Mouse (Mus musculus): ENCODE measurements around the gene Ms4a4c. TPM values are rescaled to one million over a fixed set of nuclear protein-coding genes. Genes with fewer than 3 reads are reported as not detected.
"Not testable (repeated sequence)": the region's sequence is repeated elsewhere in the genome, so short reads cannot be mapped to it uniquely, and the experiment has no call there.

Ms4a4c gene
- polyA plus RNA-seq, 1 experiment from 2014 or later = not detected

DNA sequence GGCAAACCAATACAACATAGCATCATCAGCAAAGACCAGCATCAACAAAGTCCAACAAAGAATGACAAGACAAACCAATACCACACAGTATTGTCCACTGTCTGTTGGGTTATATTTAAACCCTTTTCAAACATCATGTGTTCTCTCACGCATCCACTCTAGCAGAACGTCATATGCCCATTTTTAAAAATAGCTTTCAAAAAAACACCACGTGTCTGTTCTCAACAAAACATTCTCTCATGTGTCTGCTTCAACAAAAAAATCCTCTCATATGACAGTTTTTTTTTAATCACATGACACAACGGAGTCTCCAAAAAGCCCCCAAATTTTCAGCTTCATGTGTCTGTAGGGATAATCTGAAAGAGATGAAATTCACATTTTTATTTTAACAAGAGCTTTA is 16.9 kb upstream of the Ms4a4c start:
- H3K36me3 ChIP-seq (ENCODE audit: control insufficient read depth, insufficient read depth, low read length) = no peaks in the 10 kb centered on the region
- H3K9me3 ChIP-seq (ENCODE audit: control insufficient read depth, low read length) = no peaks in the 10 kb centered on the region
- no peaks in the 10 kb centered on the region for H3K27me3 ChIP-seq (ENCODE audit: control insufficient read depth, insufficient read depth, low read length)
- 82% methylated on average over 4 of the region's 4 CpGs for WGBS
- no peak overlapping the region for H3K4me3 ChIP-seq (ENCODE audit: low read depth, low read length)
- H3K27ac ChIP-seq (ENCODE audit: low read depth, low read length) = no peak overlapping the region
- no peak for DNase-seq (ENCODE audit: low spot score)
- no peak for ATAC-seq (ENCODE audit: low FRiP score)
- H3K9ac ChIP-seq (ENCODE audit: low read depth, low read length) = no peak overlapping the region
- H3K4me2 ChIP-seq (replicated peaks; ENCODE audit: low read depth, low read length) = no peak overlapping the region
- no peaks in the 10 kb centered on the region for H3K4me1 ChIP-seq (replicated peaks; ENCODE audit: control insufficient read depth, insufficient read depth, low read length)

DNA sequence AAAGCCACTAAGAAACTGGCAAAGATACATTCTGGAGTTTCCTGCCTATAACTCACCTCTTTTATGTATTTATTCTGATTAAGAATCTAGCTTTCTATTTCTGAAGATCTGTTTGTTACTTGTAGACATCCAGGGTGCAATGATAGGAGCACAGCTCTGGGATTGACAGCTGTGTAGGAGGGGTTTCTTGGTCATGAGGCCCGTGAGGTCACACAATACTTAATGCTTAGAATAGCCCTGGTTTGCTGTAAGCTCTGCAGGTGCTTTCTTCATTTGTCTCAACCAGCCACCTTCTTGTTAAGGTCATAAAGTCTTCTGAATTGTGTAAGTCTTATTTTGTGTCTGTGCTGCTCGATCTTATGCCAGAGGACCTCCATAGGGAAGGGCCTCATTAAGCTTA is 15.6 kb upstream of the Ms4a4c start:
- Histone ChIP-seq H3K4me1 (replicated peaks; ENCODE audit: control insufficient read depth, insufficient read depth, low read length) (no peaks in the 10 kb centered on the region), H3K36me3 (ENCODE audit: control insufficient read depth, insufficient read depth, low read length) (no peaks in the 10 kb centered on the region), H3K4me2 (replicated peaks; ENCODE audit: low read depth, low read length) (no peak overlapping the region), H3K27me3 (ENCODE audit: control insufficient read depth, insufficient read depth, low read length) (no peaks in the 10 kb centered on the region), H3K4me3 (ENCODE audit: low read depth, low read length) (no peak overlapping the region), H3K9ac (ENCODE audit: low read depth, low read length) (no peak overlapping the region), H3K27ac (ENCODE audit: low read depth, low read length) (no peak overlapping the region), H3K9me3 (ENCODE audit: control insufficient read depth, low read length) (no peaks in the 10 kb centered on the region)
- ATAC-seq (ENCODE audit: low FRiP score) = no peak
- WGBS = 78% methylated on average over 2 of the region's 2 CpGs
- DNase-seq (ENCODE audit: low spot score) = no peak

DNA sequence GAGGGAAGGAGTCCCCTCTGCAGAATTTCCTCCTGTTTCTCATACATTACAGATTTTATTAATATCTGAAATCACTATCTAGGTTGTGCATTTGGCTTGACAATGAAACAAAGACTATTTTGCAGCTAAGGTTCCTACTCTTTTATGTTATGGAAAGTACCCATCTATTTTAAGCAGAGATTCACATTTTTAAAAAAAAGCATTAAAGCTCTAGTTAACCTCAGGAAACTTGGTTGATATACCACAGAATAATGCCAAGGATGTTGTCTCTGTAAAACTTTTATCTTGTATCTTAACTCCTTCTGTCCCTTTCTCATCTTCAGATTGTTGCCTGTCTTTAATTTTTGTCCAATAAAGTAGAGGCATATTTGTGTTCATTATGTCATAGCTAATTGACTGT is 8.8 kb upstream of the Ms4a4c start:
- ATAC-seq (ENCODE audit: low FRiP score) (no peak), DNase-seq (ENCODE audit: low spot score) (no peak)
- no peak overlapping the region for H3K4me3 ChIP-seq (ENCODE audit: low read depth, low read length)
- no peaks in the 10 kb centered on the region for H3K4me1 ChIP-seq (replicated peaks; ENCODE audit: control insufficient read depth, insufficient read depth, low read length)
- no peaks in the 10 kb centered on the region for H3K36me3 ChIP-seq (ENCODE audit: control insufficient read depth, insufficient read depth, low read length)
- no peaks in the 10 kb centered on the region for H3K27me3 ChIP-seq (ENCODE audit: control insufficient read depth, insufficient read depth, low read length)
- no peak overlapping the region for H3K27ac ChIP-seq (ENCODE audit: low read depth, low read length)
- no peak overlapping the region for H3K4me2 ChIP-seq (replicated peaks; ENCODE audit: low read depth, low read length)
- no peaks in the 10 kb centered on the region for H3K9me3 ChIP-seq (ENCODE audit: control insufficient read depth, low read length)
- no peak overlapping the region for H3K9ac ChIP-seq (ENCODE audit: low read depth, low read length)

DNA sequence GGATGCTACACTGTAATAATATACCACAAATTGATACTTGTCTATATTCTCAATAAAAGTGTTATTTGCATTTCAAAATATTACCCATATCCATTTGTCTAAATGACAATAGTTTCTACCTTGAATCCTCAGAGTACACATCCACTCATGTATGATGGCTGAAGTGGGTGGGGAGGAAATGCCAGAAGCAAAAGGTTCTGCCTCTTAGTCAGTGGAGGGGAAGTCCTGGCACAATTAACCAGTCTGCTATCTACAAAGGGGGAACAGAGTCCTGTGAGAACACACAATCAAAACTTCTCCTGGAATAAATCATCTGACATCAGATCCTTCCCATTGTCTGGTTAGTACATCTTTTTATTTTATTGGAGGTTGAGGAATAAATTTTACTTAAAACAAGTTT is 2.9 kb downstream of the Ms4a4c start:
- DNase-seq (ENCODE audit: low spot score) = no peak
- Histone ChIP-seq H3K4me2 (replicated peaks; ENCODE audit: low read depth, low read length) (no peak overlapping the region), H3K4me3 (ENCODE audit: low read depth, low read length) (no peak overlapping the region), H3K27ac (ENCODE audit: low read depth, low read length) (no peak overlapping the region), H3K4me1 (replicated peaks; ENCODE audit: control insufficient read depth, insufficient read depth, low read length) (no peaks in the 10 kb centered on the region), H3K9ac (ENCODE audit: low read depth, low read length) (no peak overlapping the region), H3K27me3 (ENCODE audit: control insufficient read depth, insufficient read depth, low read length) (no peaks in the 10 kb centered on the region), H3K9me3 (ENCODE audit: control insufficient read depth, low read length) (no peaks in the 10 kb centered on the region), H3K36me3 (ENCODE audit: control insufficient read depth, insufficient read depth, low read length) (no peaks in the 10 kb centered on the region)
- no peak for ATAC-seq (ENCODE audit: low FRiP score)

DNA sequence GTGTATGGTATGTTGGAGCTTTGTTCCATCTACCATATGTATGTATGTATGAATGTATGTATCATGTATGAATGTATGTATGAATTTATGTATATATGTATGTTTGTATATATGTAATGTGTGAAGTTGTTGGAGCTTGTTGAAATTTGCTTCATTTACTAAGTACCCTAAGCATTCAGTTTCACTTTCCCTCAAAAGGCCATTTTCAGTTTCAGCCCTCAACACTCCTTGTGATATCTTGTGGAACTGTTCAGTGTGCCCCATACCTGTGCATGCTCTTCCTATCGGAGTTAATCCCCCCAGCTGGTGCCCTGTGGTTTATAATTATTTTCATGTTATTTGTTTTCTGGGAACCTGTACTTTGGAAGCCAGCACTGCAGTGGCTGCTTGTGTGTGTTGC is 4.0 kb downstream of the Ms4a4c start:
- H3K9me3 ChIP-seq (ENCODE audit: control insufficient read depth, low read length) = no peaks in the 10 kb centered on the region
- H3K27me3 ChIP-seq (ENCODE audit: control insufficient read depth, insufficient read depth, low read length) = no peaks in the 10 kb centered on the region
- 85% methylated on average over 1 of the region's 1 CpGs for WGBS
- H3K27ac ChIP-seq (ENCODE audit: low read depth, low read length) = no peak overlapping the region
- no peak overlapping the region for H3K4me3 ChIP-seq (ENCODE audit: low read depth, low read length)
- no peaks in the 10 kb centered on the region for H3K4me1 ChIP-seq (replicated peaks; ENCODE audit: control insufficient read depth, insufficient read depth, low read length)
- H3K36me3 ChIP-seq (ENCODE audit: control insufficient read depth, insufficient read depth, low read length) = no peaks in the 10 kb centered on the region
- no peak for ATAC-seq (ENCODE audit: low FRiP score)
- no peak for DNase-seq (ENCODE audit: low spot score)
- H3K4me2 ChIP-seq (replicated peaks; ENCODE audit: low read depth, low read length) = no peak overlapping the region
- H3K9ac ChIP-seq (ENCODE audit: low read depth, low read length) = no peak overlapping the region

DNA sequence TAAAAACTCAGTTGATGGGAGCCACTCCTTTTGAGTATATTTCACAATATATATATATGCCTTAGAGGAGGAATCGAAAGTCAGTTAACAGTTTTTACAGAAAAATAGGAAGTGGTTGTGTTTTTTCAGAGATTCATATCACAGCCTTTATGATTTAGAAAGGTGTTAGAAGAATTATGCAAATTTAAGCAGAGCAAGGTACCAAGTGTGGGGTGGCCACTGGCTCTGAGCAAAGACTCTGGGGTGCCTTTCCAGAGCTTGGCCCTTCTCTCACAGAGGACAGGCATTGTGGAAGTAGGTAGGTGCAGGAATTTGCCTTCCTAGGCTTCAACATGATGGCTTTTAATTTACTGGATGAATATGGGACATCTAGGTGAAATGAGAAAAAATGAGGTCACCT is 7.1 kb downstream of the Ms4a4c start:
- ATAC-seq (ENCODE audit: low FRiP score) (no peak), DNase-seq (ENCODE audit: low spot score) (no peak)
- no peak overlapping the region for H3K9ac ChIP-seq (ENCODE audit: low read depth, low read length)
- H3K4me1 ChIP-seq (replicated peaks; ENCODE audit: control insufficient read depth, insufficient read depth, low read length) = no peaks in the 10 kb centered on the region
- no peak overlapping the region for H3K27ac ChIP-seq (ENCODE audit: low read depth, low read length)
- no peak overlapping the region for H3K4me2 ChIP-seq (replicated peaks; ENCODE audit: low read depth, low read length)
- no peaks in the 10 kb centered on the region for H3K27me3 ChIP-seq (ENCODE audit: control insufficient read depth, insufficient read depth, low read length)
- no peaks in the 10 kb centered on the region for H3K36me3 ChIP-seq (ENCODE audit: control insufficient read depth, insufficient read depth, low read length)
- WGBS = 82% methylated on average over 1 of the region's 1 CpGs
- no peak overlapping the region for H3K4me3 ChIP-seq (ENCODE audit: low read depth, low read length)
- H3K9me3 ChIP-seq (ENCODE audit: control insufficient read depth, low read length) = no peaks in the 10 kb centered on the region

DNA sequence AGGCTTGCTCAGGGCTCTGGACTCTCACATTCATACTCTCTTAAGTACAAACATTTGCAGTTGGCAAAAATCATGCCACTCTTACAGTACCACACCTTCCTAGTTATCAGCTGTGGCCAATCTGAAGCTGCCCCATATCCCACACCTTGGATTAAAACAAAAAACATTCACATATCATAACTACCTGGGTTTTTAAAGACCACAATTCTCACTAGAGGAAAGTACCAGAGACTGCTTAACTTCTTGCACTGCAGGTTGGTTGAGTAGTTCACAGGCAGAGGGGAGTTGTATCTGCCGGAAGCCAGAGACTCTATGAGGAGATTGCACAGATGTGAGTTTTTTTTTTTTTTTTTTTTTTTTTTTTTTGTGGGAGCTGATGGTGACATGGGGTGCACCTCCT is 9.5 kb downstream of the Ms4a4c start:
- no peak overlapping the region for H3K27ac ChIP-seq (ENCODE audit: low read depth, low read length)
- no peak for ATAC-seq (ENCODE audit: low FRiP score)
- H3K36me3 ChIP-seq (ENCODE audit: control insufficient read depth, insufficient read depth, low read length) = no peaks in the 10 kb centered on the region
- H3K27me3 ChIP-seq (ENCODE audit: control insufficient read depth, insufficient read depth, low read length) = no peaks in the 10 kb centered on the region
- H3K4me2 ChIP-seq (replicated peaks; ENCODE audit: low read depth, low read length) = no peak overlapping the region
- no peak overlapping the region for H3K9ac ChIP-seq (ENCODE audit: low read depth, low read length)
- no peak overlapping the region for H3K4me3 ChIP-seq (ENCODE audit: low read depth, low read length)
- DNase-seq (ENCODE audit: low spot score) = no peak
- 88% methylated on average over 1 of the region's 1 CpGs for WGBS
- H3K9me3 ChIP-seq (ENCODE audit: control insufficient read depth, low read length) = no peaks in the 10 kb centered on the region
- no peaks in the 10 kb centered on the region for H3K4me1 ChIP-seq (replicated peaks; ENCODE audit: control insufficient read depth, insufficient read depth, low read length)

DNA sequence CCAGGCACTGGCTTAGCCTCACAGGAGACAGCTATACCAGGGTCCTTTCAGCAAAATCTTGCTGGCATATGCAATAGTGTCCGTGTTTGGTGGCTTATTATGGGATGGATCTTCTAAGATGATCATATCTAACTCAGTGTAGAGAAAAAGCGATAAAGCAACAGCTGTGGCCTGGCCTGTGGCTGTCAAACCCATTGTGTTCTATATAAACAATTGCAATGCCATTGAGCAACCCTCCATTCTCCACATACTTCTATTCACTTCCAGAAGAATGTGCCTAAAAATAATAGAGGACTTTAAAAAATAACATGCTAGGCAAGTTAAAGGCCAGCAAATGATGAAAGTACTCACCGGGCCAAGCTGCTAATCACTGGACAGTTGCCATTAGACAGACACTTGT is 11.0 kb downstream of the Ms4a4c start:
- WGBS = 80% methylated on average over 3 of the region's 3 CpGs
- no peaks in the 10 kb centered on the region for H3K27me3 ChIP-seq (ENCODE audit: control insufficient read depth, insufficient read depth, low read length)
- ATAC-seq (ENCODE audit: low FRiP score) (no peak), DNase-seq (ENCODE audit: low spot score) (no peak)
- no peaks in the 10 kb centered on the region for H3K9me3 ChIP-seq (ENCODE audit: control insufficient read depth, low read length)
- H3K9ac ChIP-seq (ENCODE audit: low read depth, low read length) = no peak overlapping the region
- no peaks in the 10 kb centered on the region for H3K36me3 ChIP-seq (ENCODE audit: control insufficient read depth, insufficient read depth, low read length)
- no peak overlapping the region for H3K27ac ChIP-seq (ENCODE audit: low read depth, low read length)
- H3K4me3 ChIP-seq (ENCODE audit: low read depth, low read length) = no peak overlapping the region
- H3K4me1 ChIP-seq (replicated peaks; ENCODE audit: control insufficient read depth, insufficient read depth, low read length) = no peaks in the 10 kb centered on the region
- no peak overlapping the region for H3K4me2 ChIP-seq (replicated peaks; ENCODE audit: low read depth, low read length)

DNA sequence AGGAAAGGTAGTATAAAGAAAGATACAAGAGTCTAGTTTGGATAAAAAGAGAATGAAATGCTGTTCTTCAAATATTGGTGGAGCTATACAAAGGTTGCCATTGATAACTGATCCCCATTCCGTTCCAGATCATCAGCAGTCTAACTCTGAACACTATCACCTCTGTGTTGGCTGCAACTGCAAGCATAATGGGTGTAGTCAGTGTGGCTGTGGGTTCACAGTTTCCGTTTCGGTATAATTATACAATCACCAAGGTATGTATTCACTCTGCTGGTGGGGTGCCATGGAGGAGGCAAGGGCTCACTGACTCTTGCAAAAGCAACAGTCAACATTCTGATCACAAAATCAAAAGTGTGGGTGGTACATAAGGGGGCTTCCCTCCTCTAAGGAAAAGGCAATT is 14.3 kb downstream of the Ms4a4c start:
- H3K4me2 ChIP-seq (replicated peaks; ENCODE audit: low read depth, low read length); H3K27ac ChIP-seq (ENCODE audit: low read depth, low read length); H3K9ac ChIP-seq (ENCODE audit: low read depth, low read length); ATAC-seq (ENCODE audit: low FRiP score); H3K9me3 ChIP-seq (ENCODE audit: control insufficient read depth, low read length); DNase-seq (ENCODE audit: low spot score); H3K27me3 ChIP-seq (ENCODE audit: control insufficient read depth, insufficient read depth, low read length); H3K4me1 ChIP-seq (replicated peaks; ENCODE audit: control insufficient read depth, insufficient read depth, low read length); H3K4me3 ChIP-seq (ENCODE audit: low read depth, low read length); H3K36me3 ChIP-seq (ENCODE audit: control insufficient read depth, insufficient read depth, low read length): not testable (repeated sequence)
- 72% methylated on average over 1 of the region's 3 CpGs for WGBS

Measured in hindbrain, embryonic 11.5 days (tissue).